Mouse (Mus musculus) testis, adult 2 months (tissue): ENCODE results near the gene Gpam.

Experiments
- CTCF ChIP-seq: fragments of 200-500 bp; IDR thresholded peaks from 2 replicates; pipeline ENCODE4 v1.5.1; 2012; ENCODE audit warnings: low read depth, mild to moderate bottlenecking, inconsistent platforms, low read length, moderate library complexity; ENCODE audit not compliant: control insufficient read depth, insufficient read depth, insufficient replicate concordance
- POLR2A ChIP-seq: fragments of 200-500 bp; IDR thresholded peaks from 2 replicates; pipeline ENCODE4 v1.6.1; 2012; ENCODE audit warnings: low read depth, mild to moderate bottlenecking, inconsistent platforms, low read length, moderate library complexity; ENCODE audit not compliant: control insufficient read depth

GRCm38 (mm10) chr19:55091602-55092413, 35.2 kb downstream of the Gpam start:
- TF ChIP-seq POLR2A (no peak), CTCF (no peak)
